Comparison of ENCODE assay signal across 13 mouse cellular contexts in genomic region chr9:59941885-59942350, GRCm38 (mm10). TPM values are rescaled to one million over a fixed set of nuclear protein-coding genes. Genes with fewer than 3 reads are reported as not detected.
DNase-seq lines count a peak whose midpoint lies in the region; ATAC-seq and TF ChIP-seq lines count a peak whose summit lies in the region.
"Had no signal": no experiment of that assay in that cellular context is flagged by ENCODE, and none has a peak within 500 bp of the region (broad histone marks: within the 10 kb centered on the region; RNA-seq: fewer than 3 reads in every experiment).

No protein-coding gene starts in this region.

- TF ChIP-seq CTCF in stomach, postnatal 0 days (IDR thresholded peaks at IDR 0.05; ENCODE audit: low read depth): no peak
- no peak for TF ChIP-seq CTCF in forebrain, postnatal 0 days (IDR thresholded peaks at IDR 0.05; ENCODE audit: low read depth)

- TF ChIP-seq EP300 in stomach, postnatal 0 days (optimal IDR thresholded peaks at IDR 0.05): no peak

- H3K4me1 ChIP-seq in heart, embryonic 14.5 days (ENCODE audit: control insufficient read depth in 2 of 2, insufficient read depth in 2 of 2, low read length in 2 of 2): peaks cover 7 to 16% of the 10 kb centered on the region in 2 experiments
- 0 out of 2 replicates have a peak, but pooled peaks cover 5% of the 10 kb centered on the region for H3K4me1 ChIP-seq in stomach, embryonic 14.5 days (ENCODE audit: control insufficient read depth, insufficient read depth, low read length)
- H3K4me1 ChIP-seq in stomach, postnatal 0 days (replicated peaks; ENCODE audit: control insufficient read depth, insufficient read depth): no peaks in the 10 kb centered on the region
- H3K4me1 ChIP-seq in megakaryocyte, embryonic 14.5 days: peaks cover 10% of the 10 kb centered on the region
- no peaks in the 10 kb centered on the region for H3K4me1 ChIP-seq in forebrain, postnatal 0 days (ENCODE audit: insufficient read depth)
- no peaks in the 10 kb centered on the region for H3K4me1 ChIP-seq in hindbrain, embryonic 16.5 days (ENCODE audit: control insufficient read depth, insufficient read depth, low read depth, low read length)
- H3K4me1 ChIP-seq: liver, embryonic 15.5 days had no signal

- no peaks in the 10 kb centered on the region for H3K36me3 ChIP-seq in heart, embryonic 14.5 days (ENCODE audit: control insufficient read depth, insufficient read depth, low read length)
- H3K36me3 ChIP-seq in stomach, embryonic 14.5 days (ENCODE audit: control insufficient read depth, insufficient read depth, low read length): no peaks in the 10 kb centered on the region
- no peaks in the 10 kb centered on the region for H3K36me3 ChIP-seq in stomach, postnatal 0 days (ENCODE audit: control insufficient read depth, insufficient read depth, low read length)
- no peaks in the 10 kb centered on the region for H3K36me3 ChIP-seq in megakaryocyte, embryonic 14.5 days (replicated peaks; ENCODE audit: low read length)
- no peaks in the 10 kb centered on the region for H3K36me3 ChIP-seq in forebrain, postnatal 0 days (ENCODE audit: insufficient read depth)
- H3K36me3 ChIP-seq in hindbrain, embryonic 16.5 days (ENCODE audit: control insufficient read depth, insufficient read depth, low read length): no peaks in the 10 kb centered on the region
- H3K36me3 ChIP-seq: liver, embryonic 15.5 days had no signal

- H3K4me3 ChIP-seq in heart, embryonic 14.5 days (ENCODE audit: control insufficient read depth in 1 of 2, insufficient read depth in 1 of 2, low read depth in 1 of 2, low read length in 2 of 2): no peak overlapping the region
- H3K4me3 ChIP-seq in stomach, embryonic 14.5 days (ENCODE audit: low read depth, low read length): no peak overlapping the region
- no peak overlapping the region for H3K4me3 ChIP-seq in stomach, postnatal 0 days (ENCODE audit: low read depth, low read length)
- H3K4me3 ChIP-seq in megakaryocyte, embryonic 14.5 days (replicated peaks): peak overlapping the region; percentile 86
- no peak overlapping the region for H3K4me3 ChIP-seq in forebrain, postnatal 0 days (ENCODE audit: low read depth, low read length)
- no peak overlapping the region for H3K4me3 ChIP-seq in hindbrain, embryonic 16.5 days (ENCODE audit: low read length)
- H3K4me3 ChIP-seq: liver, embryonic 15.5 days had no signal

- H3K4me2 ChIP-seq in heart, embryonic 14.5 days (ENCODE audit: low read length): 0 out of 2 replicates have a peak overlapping the region, but pooled peaks have one; percentile 3
- no peak overlapping the region for H3K4me2 ChIP-seq in stomach, embryonic 14.5 days (replicated peaks; ENCODE audit: low read depth, low read length)
- H3K4me2 ChIP-seq in stomach, postnatal 0 days (replicated peaks; ENCODE audit: low read depth): no peak overlapping the region
- no peak overlapping the region for H3K4me2 ChIP-seq in forebrain, postnatal 0 days (ENCODE audit: low read depth)
- H3K4me2 ChIP-seq in hindbrain, embryonic 16.5 days (ENCODE audit: low read length): no peak overlapping the region
- H3K4me2 ChIP-seq: liver, embryonic 15.5 days had no signal

- intact Hi-C loops in heart, postnatal 14 days (cut with DNase I): no loop called here

- 19% methylated on average over 9 of the region's 9 CpGs for WGBS in heart, embryonic 14.5 days
- 42% methylated on average over 9 of the region's 9 CpGs for WGBS in stomach, embryonic 14.5 days
- 42% methylated on average over 9 of the region's 9 CpGs for WGBS in stomach, postnatal 0 days
- 77% methylated on average over 9 of the region's 9 CpGs for WGBS in forebrain, postnatal 0 days
- 74% methylated on average over 9 of the region's 9 CpGs for WGBS in hindbrain, embryonic 16.5 days

- H3K9me3 ChIP-seq in heart, embryonic 14.5 days (ENCODE audit: control insufficient read depth, low read length): no peaks in the 10 kb centered on the region
- no peaks in the 10 kb centered on the region for H3K9me3 ChIP-seq in stomach, embryonic 14.5 days (ENCODE audit: control insufficient read depth, low read depth, low read length)
- no peaks in the 10 kb centered on the region for H3K9me3 ChIP-seq in stomach, postnatal 0 days (ENCODE audit: control insufficient read depth, low read length)
- no peaks in the 10 kb centered on the region for H3K9me3 ChIP-seq in megakaryocyte, embryonic 14.5 days
- H3K9me3 ChIP-seq in forebrain, postnatal 0 days (ENCODE audit: low read length): no peaks in the 10 kb centered on the region
- no peaks in the 10 kb centered on the region for H3K9me3 ChIP-seq in hindbrain, embryonic 16.5 days (ENCODE audit: control insufficient read depth, low read length)
- H3K9me3 ChIP-seq: liver, embryonic 15.5 days had no signal

- no peak for DNase-seq in heart, postnatal 14 days
- no peak for DNase-seq in stomach, postnatal 0 days (ENCODE audit: low spot score)
- no peak for DNase-seq in forebrain, postnatal 0 days
- no peak for DNase-seq in gastrocnemius, postnatal 25 days
- DNase-seq: embryo, embryonic 11 days had no signal

- no peak for ATAC-seq in heart, embryonic 14.5 days (ENCODE audit: insufficient number of reproducible peaks, insufficient read depth, low FRiP score, low read depth)
- ATAC-seq in stomach, embryonic 14.5 days (ENCODE audit: insufficient number of reproducible peaks, insufficient read depth, low FRiP score, low read depth): no peak
- no peak for ATAC-seq in stomach, postnatal 0 days (ENCODE audit: low FRiP score, low TSS enrichment)
- ATAC-seq in forebrain, postnatal 0 days: no peak
- ATAC-seq in hindbrain, embryonic 16.5 days: no peak

- no peak overlapping the region for H3K9ac ChIP-seq in heart, embryonic 14.5 days (ENCODE audit: low read length)
- H3K9ac ChIP-seq in stomach, embryonic 14.5 days (replicated peaks; ENCODE audit: low read depth, low read length): no peak overlapping the region
- H3K9ac ChIP-seq in stomach, postnatal 0 days (ENCODE audit: low read length): no peak overlapping the region
- no peak overlapping the region for H3K9ac ChIP-seq in forebrain, postnatal 0 days
- no peak overlapping the region for H3K9ac ChIP-seq in hindbrain, embryonic 16.5 days (ENCODE audit: low read depth, low read length)
- H3K9ac ChIP-seq: liver, embryonic 15.5 days had no signal

- H3K27ac ChIP-seq in heart, embryonic 14.5 days (replicated peaks in 1 of 2; ENCODE audit: control insufficient read depth in 1 of 2, insufficient read depth in 1 of 2, low read depth in 2 of 2, low read length in 2 of 2): no peak overlapping the region
- 0 out of 2 replicates have a peak overlapping the region, but pooled peaks have one; percentile 21 for H3K27ac ChIP-seq in stomach, embryonic 14.5 days (ENCODE audit: low read length)
- no peak overlapping the region for H3K27ac ChIP-seq in stomach, postnatal 0 days (replicated peaks)
- H3K27ac ChIP-seq in forebrain, postnatal 0 days (ENCODE audit: low read depth, low read length): no peak overlapping the region
- no peak overlapping the region for H3K27ac ChIP-seq in hindbrain, embryonic 16.5 days (ENCODE audit: low read depth, low read length)
- H3K27ac ChIP-seq: liver, embryonic 15.5 days had no signal

- no peaks in the 10 kb centered on the region for H3K27me3 ChIP-seq in heart, embryonic 14.5 days (ENCODE audit: control insufficient read depth, insufficient read depth, low read length)
- no peaks in the 10 kb centered on the region for H3K27me3 ChIP-seq in stomach, embryonic 14.5 days (ENCODE audit: control insufficient read depth, insufficient read depth, low read length)
- H3K27me3 ChIP-seq in stomach, postnatal 0 days (ENCODE audit: control insufficient read depth, insufficient read depth, low read length): no peaks in the 10 kb centered on the region
- H3K27me3 ChIP-seq in megakaryocyte, embryonic 14.5 days (replicated peaks): peaks cover 41% of the 10 kb centered on the region
- H3K27me3 ChIP-seq in forebrain, postnatal 0 days (ENCODE audit: insufficient read depth, low read length): no peaks in the 10 kb centered on the region
- H3K27me3 ChIP-seq in hindbrain, embryonic 16.5 days (replicated peaks; ENCODE audit: control insufficient read depth, insufficient read depth, low read length): no peaks in the 10 kb centered on the region

RNA-seq across cellular contexts. Expression of gene Nr2e3, which starts 18.5 kb away (rescaled TPM):
- polyA plus RNA-seq in heart, embryonic 14.5 days (2014; fragmentation: Nextera tagmentation; extraction: Ambion mirVana): not detected in 2 replicates
- not detected for total RNA-seq in heart, postnatal 14 days (2021)
- not detected in 2 replicates for polyA plus RNA-seq in stomach, embryonic 14.5 days (2014; fragmentation: Nextera tagmentation; extraction: Ambion mirVana)
- 0.08 TPM in 1 of 2 replicates, not detected in the other for polyA plus RNA-seq in stomach, postnatal 0 days (2015; fragmentation: Nextera tagmentation; extraction: Ambion mirVana)
- 0.03 TPM in 1 of 2 replicates, not detected in the other for polyA plus RNA-seq in megakaryocyte, embryonic 14.5 days (2012; ENCODE audit: insufficient read depth, low replicate concordance)
- 0.14 TPM in 1 of 2 replicates, not detected in the other for total RNA-seq in forebrain, postnatal 0 days (2014; rRNA removed)
- not detected in 2 replicates for polyA plus RNA-seq in forebrain, postnatal 0 days (2015; fragmentation: Nextera tagmentation; extraction: Ambion mirVana)
- total RNA-seq in gastrocnemius, postnatal 25 days (2021): not detected
- polyA plus RNA-seq in hindbrain, embryonic 16.5 days (2015; fragmentation: Nextera tagmentation; extraction: Ambion mirVana): not detected in 2 replicates
- total RNA-seq: heart, postnatal 25 days; layer of hippocampus, adult 8-10 months had no signal
- polyA plus RNA-seq: liver, embryonic 15.5 days; neural tube, embryonic 11.5 days had no signal
